Mouse (Mus musculus): Measurements from ENCODE around the gene B230217C12Rik.

B230217C12Rik gene

DNA sequence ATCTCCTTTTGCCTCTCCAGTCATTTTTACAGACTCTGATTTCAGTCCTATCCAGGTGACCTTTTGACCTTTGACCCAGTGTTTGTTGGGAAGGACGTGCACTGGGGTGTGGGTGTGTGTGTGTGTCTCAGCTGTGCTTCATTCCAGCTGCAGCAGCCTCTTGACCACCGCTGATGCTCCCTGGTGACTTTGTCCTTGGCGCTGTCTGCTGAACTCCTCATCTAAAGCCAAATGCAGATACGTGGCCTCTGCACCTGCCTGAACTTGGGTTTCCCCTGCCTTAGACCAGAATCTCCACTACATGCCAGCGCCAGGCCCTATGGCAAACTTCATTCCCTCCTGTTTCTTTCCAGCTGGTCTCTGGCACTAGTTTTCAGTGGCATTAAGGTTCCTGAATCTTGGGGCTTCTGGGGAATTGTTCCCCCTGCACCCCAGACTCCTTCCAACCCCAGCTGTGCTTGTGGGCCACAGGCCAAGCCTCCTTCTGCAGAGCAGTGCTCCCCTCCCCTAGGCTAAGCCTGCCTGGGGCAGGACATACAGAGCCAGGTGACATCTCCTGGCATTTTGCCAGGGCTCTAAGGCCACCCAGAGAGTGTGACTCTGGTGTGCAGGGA, 31.9 kb upstream of the B230217C12Rik start:
- DNase-seq (ENCODE audit: low read depth, low spot score) = peak; percentile 96

DNA sequence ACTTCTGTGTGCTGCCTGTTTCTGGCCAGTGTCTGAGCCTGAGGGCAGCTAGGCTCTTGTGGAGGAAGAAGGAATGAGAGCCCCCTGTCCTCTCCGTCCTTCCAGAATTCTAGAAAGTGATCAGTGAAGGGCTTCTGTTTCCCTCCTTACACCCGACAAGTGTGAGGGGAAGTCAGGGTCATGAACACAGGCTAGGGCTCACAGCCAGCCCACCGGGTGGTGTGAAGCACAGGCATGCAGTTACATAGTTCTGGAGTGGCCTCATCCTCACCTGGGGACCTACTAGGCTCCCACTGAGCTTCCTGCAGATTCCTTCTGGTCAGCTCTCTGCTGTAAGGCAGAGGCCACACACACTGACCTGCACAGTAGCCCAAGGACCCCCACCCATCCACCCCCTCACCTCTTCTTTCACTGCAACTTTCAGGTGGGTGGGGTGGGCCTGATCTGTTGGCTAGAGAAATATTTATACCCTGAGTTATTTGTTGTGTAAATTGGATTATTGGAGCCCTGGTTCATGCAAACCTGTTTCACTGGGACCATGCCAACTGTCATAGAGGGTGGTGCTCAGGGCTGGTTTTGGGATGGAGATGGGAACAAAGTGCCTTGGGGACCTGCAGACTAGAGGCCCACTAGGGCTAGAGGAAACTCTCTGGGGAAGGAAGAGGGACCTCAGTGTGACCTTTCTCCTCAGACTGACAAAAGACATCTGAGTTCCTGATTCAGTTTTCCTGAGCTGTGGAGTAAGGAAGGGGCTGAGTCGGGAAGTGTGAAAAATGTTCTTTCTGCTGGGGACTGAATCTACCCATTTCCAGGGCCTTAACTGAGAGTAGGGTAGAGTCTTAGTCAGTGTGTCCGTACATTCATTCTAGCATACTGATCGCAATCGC, 31.1 kb upstream of the B230217C12Rik start:
- DNase-seq (ENCODE audit: low read depth, low spot score) = no peak

DNA sequence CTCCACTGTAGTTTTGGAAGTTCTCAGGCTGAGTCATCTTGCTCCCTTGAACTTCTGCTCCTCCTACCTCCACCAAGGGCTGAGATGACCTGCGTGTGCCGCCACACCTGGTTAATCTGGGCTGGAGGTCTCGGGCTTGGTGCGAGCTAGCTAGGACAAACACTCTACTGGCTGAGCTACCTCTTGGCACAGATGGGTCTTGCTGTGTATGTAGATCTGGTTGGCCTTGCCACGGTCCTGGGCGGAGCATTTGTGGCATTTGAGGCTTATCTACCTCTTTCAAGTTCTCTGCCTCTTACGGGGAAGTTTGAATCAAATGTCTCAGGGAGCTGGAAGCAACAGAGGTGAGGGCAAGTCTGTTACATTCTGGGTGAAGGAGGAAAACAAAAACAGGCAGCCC, 30.2 kb upstream of the B230217C12Rik start:
- DNase-seq (ENCODE audit: low read depth, low spot score) = peak; percentile 50

DNA sequence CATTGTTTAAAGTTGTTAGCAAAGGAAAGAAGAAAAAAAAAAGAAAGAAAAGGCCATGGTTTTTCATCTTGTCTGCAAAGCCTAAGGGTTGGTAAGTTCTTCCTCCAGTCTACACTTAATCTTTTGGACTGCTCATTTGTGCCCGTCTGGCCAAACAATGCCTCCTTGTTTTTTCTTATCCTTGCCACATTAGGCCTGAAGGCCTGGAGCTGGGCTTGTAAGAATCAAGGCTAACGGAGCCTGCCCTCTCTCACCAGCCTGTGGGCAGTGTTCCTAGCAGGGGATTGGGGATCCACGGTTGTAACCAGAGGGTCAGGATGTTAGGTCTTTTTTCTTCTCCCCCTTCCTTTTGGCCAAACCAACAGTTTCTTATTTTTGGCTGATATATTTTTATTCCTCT, 29.6 kb upstream of the B230217C12Rik start:
- DNase-seq (ENCODE audit: low read depth, low spot score) = no peak

DNA sequence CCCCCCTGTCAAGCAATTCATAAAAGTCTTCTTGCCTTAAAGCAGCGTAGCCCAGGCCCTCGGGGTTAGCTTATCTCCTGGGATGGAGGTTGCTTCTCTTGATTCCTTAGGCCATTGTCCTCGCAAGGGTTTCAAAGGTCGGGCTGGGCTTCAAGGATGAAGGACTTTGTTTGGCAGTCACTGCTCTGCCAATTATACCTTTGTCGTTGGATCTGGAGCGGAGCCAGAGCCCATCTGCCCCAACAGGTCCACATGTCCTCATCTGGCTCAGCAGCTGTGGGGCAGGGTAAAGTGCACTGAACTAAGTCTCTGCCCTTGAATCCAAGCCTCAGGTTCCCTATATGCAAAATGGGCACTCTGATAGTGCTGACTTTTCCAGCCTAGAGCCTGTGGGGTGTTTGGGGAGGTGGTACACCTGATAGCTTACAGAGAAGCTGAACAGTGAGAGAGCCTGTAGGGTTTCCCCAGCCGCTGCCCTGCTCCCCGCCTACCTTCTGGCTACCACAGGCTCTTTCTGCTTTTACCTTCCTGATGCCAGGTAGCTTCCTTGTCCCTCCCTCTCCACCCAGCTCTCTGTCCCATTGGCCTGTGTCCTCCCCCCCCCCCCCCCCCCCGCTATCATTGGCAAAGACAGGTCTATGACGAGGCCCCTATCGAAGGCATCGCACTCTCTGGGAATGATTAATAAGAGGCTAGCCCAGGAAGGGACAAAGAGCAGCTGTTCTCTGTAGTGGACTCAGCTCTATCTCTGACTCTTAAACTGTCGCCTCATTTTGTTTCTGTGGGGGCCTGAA, 28.8 kb upstream of the B230217C12Rik start:
- no peak for DNase-seq (ENCODE audit: low read depth, low spot score)

DNA sequence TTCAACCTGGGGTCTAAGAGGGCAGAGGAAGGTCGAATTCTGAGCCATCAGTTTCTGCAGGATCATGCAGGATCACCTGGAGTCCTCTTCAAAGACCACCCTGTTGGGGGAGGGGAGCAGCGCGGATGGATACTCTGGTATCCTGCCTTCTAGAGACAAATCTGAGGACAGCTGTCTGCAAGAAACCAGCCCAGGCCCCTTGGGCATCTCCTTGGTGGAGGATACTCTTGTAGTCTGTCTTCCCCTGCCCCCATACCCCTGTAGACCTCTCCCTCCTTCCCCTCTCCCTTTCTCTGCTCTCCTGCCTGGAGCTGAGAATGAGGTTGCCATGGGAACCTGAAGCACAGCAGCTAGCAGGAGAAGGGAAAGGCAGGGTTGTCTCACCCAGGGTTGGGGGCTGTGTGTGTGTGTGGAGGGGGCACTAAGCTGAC, 28.1 kb upstream of the B230217C12Rik start:
- peak; percentile 81 for DNase-seq (ENCODE audit: low read depth, low spot score)

DNA sequence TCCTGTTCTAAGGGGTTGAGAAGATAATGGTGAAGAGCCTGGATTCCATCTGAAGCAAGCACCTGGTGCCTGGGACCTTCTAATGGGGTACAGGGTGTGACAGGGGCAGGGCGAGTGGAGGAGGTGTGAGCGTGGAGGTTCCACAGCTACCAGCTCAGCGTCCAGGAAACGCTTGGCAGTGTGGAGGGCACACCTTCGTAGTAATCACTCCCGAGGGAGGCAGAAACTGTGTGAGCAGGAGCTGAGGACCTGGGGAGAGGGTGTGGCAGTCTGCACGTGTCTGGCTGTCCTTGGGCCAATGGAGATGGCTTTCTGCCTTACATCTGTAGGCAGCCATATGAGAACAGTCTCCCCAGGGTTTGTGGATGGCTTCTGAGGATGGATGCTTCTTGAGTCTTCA, 27.5 kb upstream of the B230217C12Rik start:
- peak; percentile 79 for DNase-seq (ENCODE audit: low read depth, low spot score)

DNA sequence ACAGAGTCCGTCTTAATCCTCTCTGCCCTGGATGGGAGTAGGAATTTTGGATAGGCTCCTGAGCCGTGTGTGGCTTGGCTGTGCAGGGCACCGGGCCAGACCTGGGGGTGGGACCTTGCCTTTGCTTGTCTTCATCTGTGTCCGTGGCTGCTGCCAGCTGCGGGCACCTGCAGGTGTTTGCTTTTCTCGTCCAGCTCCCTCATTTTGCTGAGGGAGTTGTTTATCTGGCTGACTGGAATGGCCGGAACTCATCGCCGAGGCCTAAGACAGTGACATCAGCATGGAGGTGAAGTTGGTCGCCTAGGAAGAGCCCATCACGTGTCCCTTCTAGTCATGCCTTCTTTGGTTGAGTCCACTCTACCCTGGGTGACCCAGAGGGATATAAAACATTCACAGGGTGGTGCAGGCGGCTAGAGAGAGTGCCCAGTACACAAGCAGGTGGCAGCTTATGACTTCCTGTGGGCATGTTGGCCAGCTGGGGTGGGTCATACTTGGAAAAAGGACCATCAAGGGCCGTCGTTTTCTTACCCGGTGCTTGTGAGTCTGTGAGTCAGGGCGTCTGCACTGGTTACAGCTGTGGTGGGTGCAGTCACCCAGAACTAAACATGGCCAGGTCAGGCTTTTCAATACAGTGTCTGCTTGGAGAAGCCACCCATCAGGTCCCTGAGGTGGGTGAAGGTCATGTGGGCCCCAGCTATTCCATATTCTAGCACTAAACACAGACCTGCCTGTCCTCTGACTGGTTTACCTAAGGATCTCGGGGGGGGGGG, 26.6 kb upstream of the B230217C12Rik start:
- DNase-seq (ENCODE audit: low read depth, low spot score) = no peak

DNA sequence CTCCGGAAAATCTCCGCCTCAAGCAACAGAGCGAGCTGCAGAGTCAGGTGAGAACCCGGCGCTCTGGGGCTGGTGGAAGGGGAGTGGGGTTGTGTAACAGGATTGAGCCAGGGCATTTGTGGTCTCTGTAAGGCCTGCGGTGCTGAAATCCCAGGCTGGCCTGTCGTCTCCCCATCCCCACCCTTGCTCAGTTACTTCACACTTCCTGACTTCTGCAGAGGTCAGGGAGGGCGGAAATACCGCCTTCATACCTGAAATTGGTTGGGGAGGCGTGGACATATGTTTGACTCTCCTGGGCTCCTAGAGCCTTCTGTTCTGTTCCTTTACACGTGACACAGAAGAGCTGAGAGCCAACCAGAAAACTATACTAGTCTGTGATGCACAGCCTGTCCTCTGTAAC, 24.8 kb upstream of the B230217C12Rik start:
- DNase-seq (ENCODE audit: low read depth, low spot score) = peak; percentile 82

DNA sequence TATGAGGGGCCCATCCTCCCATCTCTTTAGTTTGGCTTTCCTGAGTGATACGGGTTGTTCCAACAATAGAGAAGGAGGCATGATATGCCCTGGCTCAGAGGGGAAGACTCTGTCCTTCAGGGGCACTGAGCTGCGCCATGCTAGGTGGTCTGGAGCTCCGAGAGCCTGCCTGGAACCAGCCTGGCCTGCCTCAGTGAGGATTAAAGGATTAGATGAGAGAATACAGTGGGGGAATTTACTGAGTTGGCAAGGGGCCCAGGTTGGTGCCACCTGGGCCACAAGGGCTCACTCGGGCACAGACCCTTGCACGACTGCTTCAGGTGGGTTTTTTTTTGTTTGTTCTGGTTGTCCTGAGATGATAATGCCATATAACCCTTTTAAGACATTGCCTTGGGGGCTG, 24.4 kb upstream of the B230217C12Rik start:
- no peak for DNase-seq (ENCODE audit: low read depth, low spot score)

DNA sequence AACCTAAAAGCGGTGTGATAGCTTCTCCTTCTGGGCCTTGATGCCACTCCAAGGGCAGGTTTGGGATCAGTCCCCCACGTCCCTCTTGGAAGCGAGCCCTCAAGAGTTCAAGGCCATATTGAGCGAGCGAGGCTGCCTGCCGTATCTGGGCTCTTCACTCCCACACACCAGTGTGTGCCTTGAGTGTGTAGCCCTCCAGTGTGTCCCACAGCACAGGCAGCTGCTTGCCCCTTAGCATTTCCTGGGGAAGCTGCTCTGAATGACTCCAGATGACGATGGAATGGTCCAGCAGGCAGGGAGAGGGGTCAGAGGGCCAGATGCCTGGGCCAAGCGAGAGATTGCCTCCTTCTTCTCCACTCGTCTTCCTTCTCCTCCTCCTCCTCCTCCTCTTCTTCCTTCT, 23.7 kb upstream of the B230217C12Rik start:
- peak; percentile 47 for DNase-seq (ENCODE audit: low read depth, low spot score)

DNA sequence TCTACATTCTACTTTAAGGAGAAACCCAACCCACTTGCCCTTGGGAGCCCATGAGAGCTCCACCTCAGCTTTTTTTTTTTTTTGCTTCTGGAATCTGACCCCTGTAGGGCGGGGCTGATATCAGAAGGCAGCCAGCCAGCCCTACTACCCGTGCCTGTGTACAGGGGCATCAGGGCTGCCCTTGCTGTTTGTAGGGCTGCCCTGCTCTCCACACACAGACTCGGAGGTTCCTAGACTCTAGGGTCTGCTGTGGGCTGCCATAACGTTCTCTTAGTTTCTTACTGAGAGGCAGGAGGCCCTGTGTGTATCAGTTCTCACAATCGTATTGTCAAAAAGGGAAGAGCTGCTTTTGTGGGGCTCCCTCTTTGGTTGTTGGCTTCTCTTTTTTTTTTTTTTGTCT, 23.2 kb upstream of the B230217C12Rik start:
- peak; percentile 77 for DNase-seq (ENCODE audit: low read depth, low spot score)

DNA sequence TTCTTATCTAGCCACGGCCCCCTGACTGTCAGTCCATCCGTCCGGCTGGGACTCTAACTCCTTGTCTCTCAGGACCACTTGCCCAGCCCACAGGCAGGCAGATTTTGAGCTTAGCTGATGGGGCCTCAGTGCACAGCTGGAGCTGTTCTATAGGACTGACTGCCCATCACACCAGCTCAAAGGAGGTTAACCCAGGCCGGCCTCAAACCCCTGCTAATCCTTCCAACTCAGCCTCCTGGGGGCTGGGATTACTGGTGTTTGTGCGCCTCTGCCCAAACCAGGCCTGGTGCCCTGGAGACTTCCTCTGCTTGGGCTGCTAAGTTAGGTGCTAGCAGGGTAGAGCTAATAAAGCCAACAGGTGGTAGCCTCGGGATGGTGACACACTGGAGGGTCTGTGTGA, 22.6 kb upstream of the B230217C12Rik start:
- DNase-seq (ENCODE audit: low read depth, low spot score) = peak; percentile 19

DNA sequence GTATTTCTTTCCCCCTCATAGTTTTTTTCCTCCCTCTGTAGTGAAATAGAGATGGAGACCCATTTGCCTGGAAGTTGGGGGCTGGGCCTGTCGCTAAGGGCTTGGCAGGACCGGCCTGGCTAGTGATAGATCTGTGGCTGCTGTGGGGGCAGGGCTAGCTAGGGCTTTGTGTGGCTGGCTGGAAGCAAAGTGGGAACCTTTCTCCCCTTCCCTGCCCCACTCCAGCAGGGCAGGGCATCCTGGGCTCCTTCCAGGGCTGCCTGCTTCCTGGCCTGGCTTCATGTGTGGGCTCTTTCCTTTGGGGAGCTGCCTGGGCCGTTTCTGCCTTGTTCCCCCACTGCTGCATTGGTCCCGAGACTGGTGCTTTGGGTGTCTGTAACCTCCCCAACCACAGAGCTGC, 22.0 kb upstream of the B230217C12Rik start:
- DNase-seq (ENCODE audit: low read depth, low spot score) = peak; percentile 50

DNA sequence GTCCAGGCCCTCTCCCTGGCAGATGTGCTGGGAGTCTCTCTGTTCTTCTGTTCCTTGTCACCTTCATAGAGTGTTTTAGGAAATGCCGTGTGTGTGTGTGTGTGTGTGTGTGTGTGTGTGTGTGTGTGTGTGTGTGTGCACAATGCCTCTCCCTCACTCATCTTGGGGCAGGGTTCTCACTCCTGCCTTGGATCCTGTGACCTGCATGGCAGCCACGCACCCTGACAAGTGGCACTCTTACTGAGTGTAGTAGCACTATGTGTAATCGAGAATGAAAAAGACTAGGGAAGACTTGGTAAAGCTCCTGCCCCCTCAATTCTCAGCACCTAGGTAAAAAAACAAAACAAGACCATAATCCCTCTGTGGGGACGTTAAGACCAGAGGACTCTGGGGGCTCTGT, 21.5 kb upstream of the B230217C12Rik start:
- no peak for DNase-seq (ENCODE audit: low read depth, low spot score)

DNA sequence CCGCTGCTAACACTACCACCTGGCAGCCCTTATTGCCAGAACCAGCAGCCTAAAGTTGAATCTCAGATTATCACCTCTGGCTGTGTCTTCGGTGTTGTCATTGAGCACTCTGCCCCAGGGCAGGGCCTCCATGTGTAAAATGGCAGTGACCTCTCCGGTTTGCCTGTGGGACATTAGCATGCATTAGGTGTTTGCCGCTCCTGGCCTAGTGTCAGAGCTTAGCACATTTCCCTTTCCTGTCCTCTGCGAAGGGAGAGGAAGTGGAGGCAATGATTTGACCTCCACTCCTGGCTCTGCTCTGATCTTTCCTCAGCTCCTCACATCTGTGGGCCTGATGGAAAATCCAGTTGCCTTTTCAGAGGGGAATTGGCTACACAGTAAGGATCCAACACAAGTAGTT, 20.7 kb upstream of the B230217C12Rik start:
- no peak for DNase-seq (ENCODE audit: low read depth, low spot score)

DNA sequence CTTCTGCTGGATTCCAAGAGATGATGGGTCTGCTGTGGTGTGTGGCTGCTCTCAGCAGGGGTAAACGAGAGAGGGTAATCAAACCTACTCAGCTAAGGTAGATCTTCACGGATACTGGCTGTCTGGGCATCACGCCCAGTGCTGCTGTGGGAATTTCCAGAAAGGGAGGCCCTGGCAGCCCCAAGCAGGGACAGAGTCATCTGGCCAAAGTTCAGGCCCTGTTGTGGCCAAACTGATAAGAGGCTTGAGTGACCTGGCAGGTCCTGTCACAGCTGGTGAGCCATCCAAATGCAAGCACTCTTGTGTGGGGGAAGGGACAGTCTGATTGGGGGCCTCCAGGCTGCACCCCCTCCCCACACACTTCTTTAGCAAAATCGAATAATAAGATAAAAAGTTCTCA, 19.7 kb upstream of the B230217C12Rik start:
- DNase-seq (ENCODE audit: low read depth, low spot score) = no peak

DNA sequence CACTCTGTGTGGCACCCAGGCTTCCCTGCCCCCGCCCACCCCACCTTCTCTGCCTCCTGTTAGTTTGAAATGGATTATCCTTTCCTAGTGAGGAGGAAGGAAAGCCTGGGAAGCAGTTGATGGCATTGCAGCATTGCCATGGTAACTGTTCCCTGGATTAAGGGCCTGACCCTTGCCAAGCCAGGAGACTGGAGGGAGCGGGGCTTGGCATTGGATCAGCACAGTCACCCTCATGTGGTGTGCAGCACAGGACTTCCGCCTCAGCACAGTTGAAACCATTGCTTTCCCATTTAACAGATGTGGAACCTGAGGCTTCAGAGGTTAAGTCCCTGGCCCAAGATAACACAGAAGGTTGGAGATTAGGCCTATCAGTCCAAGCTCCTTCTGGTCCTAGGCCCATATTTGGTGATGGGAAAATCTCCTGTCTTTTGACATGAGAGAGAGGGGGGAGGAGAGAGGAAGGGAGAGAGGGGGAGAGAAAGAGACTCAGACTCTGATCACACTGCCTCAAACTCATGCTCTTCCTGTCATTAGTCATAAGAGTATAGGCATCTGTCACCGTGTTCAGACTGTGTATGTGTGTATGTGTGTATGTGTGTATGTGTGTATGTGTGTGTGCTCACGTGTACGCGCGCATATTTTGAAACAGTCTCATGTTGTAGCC, 19.0 kb upstream of the B230217C12Rik start:
- peak; percentile 27 for DNase-seq (ENCODE audit: low read depth, low spot score)

DNA sequence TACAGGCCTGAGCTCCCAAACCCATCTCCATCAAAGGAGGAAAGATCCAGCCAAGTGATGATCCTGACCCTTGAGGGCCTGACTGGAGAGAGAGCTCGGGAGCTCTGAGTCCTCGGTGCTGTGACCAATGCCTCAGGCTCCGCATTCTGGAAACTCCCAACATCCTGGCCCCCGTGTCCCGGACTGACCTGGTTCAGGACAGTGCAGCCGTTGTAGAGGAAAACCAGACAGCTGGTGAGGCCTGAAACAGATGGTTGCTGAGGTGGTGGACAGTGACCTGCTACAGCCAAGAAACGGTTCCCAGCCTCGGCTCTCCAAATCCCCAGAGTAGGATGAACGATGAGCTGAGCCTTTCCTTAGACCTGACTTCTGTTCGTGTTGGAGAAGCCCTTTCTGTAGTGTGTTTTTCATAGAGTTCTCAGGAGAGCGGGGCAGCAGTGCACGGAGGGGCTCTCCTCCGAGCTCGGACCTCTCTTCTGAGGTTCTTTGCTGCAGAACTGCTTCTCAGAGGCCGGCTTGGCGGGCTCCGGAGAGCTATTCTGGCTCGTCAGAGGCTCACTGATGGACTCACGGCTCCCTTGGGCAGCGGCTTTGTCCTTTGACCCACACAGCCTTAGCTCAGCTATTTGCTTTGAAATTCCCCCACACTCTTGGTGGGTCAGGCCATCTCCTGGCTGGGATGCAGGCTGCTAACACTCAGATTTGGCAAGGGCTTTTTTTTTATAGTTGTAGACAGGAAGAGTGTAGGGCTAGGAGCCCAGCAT, 17.6 kb upstream of the B230217C12Rik start:
- DNase-seq (ENCODE audit: low read depth, low spot score) = no peak

DNA sequence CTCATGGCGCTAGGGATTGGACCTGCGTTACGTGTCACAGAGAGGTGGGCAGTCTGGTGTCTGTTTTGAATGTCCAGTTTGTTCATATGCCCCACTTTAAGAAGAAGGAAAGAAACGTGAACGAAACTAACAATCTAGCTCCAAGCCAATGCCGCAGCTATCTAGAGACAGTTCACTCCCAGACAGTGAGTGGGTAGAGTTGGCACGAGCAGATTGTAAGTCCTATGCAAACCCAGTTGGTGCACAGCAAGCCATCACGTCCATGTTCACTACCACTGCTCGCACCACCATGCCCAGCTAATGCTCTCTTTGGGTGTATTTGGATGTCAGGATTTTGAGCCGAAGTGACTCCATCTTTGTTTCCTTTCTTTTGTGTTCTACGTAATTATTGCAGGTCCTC, 16.4 kb upstream of the B230217C12Rik start:
- no peak for DNase-seq (ENCODE audit: low read depth, low spot score)
